Mouse (Mus musculus) CH12.LX (cell line): ENCODE measurements around the gene Rhbg. TPM values are rescaled to one million over a fixed set of nuclear protein-coding genes. Genes with fewer than 3 reads are reported as not detected.

Experiments
- DNase-seq: peaks from one replicate; pipeline ENCODE4 v3.0.0-alpha.2; 2013; ENCODE audit errors: extremely low read depth
- H3K27ac ChIP-seq: 2 replicates; pipeline ENCODE4 v1.5.1; 2012; ENCODE audit warnings: low read depth, mild to moderate bottlenecking, control low read depth, moderate library complexity; ENCODE audit not compliant: insufficient read depth
- H3K27me3 ChIP-seq: replicated peaks from 2 replicates; pipeline ENCODE3; 2012; ENCODE audit warnings: inconsistent platforms
- H3K36me3 ChIP-seq, 2 experiments: replicated peaks in 1 of 2; 2 replicates each; pipeline versions ENCODE3 to v1.6.1; 2012; ENCODE audit warnings: inconsistent platforms in 1 of 2, low read length in 1 of 2, mild to moderate bottlenecking in 1 of 2, mixed read lengths in 1 of 2, moderate library complexity in 1 of 2; ENCODE audit not compliant: control insufficient read depth in 1 of 2, insufficient read depth in 1 of 2
- H3K4me1 ChIP-seq, 2 experiments: 2 replicates each; pipeline ENCODE4 v1.6.1; 2012; ENCODE audit warnings: inconsistent platforms in 1 of 2, moderate library complexity in 1 of 2; ENCODE audit not compliant: insufficient read depth in 2 of 2, control insufficient read depth in 1 of 2
- H3K4me2 ChIP-seq: 2 replicates; pipeline ENCODE4 v1.6.1; 2012; ENCODE audit warnings: low read depth, mild to moderate bottlenecking, control low read depth; ENCODE audit not compliant: poor library complexity, insufficient read depth, severe bottlenecking
- H3K4me3 ChIP-seq, 3 experiments: fragments of 150-350 bp in 1 of 3; sonication (generic) in 1 of 3; replicated peaks in 1 of 3; 2 replicates each; pipeline versions ENCODE3 to v1.5.1; 2011 to 2012; ENCODE audit warnings: low read depth in 2 of 3, low read length in 2 of 3, mild to moderate bottlenecking in 2 of 3, moderate library complexity in 2 of 3, control low read depth in 1 of 3, improper control_type of control experiment in 1 of 3, inconsistent platforms in 1 of 3, mixed read lengths in 1 of 3; ENCODE audit not compliant: poor library complexity in 1 of 3
- H3K79me2 ChIP-seq: replicated peaks from 2 replicates; pipeline ENCODE4 v1.6.1; 2012; ENCODE audit warnings: mild to moderate bottlenecking, moderate library complexity; ENCODE audit not compliant: control insufficient read depth, poor library complexity, insufficient read depth, severe bottlenecking; ENCODE audit errors: extremely low read depth
- H3K9ac ChIP-seq: 2 replicates; pipeline ENCODE4 v1.6.1; 2012; ENCODE audit warnings: low read depth, mild to moderate bottlenecking, control low read depth, moderate library complexity; ENCODE audit not compliant: insufficient read depth
- H3K9me3 ChIP-seq: replicated peaks from 2 replicates; pipeline ENCODE3; 2012; ENCODE audit warnings: low read length, inconsistent platforms, mixed read lengths
- BHLHE40 ChIP-seq: IDR thresholded peaks from 2 replicates; pipeline ENCODE4 v1.6.1; 2011; ENCODE audit warnings: mild to moderate bottlenecking, low read depth, low read length, improper control_type of control experiment
- CHD1 ChIP-seq: IDR thresholded peaks from 2 replicates; pipeline ENCODE4 v1.6.1; 2012; ENCODE audit warnings: low read depth, low read length, improper control_type of control experiment, inconsistent platforms
- CHD2 ChIP-seq: IDR thresholded peaks from 2 replicates; pipeline ENCODE4 v1.6.1; 2011; ENCODE audit warnings: low read length, improper control_type of control experiment
- EP300 ChIP-seq: IDR thresholded peaks from 2 replicates; pipeline ENCODE4 v1.6.1; 2011; ENCODE audit warnings: low read length, improper control_type of control experiment
- ETS1 ChIP-seq: conservative IDR thresholded peaks from 2 replicates; pipeline ENCODE4 v1.6.1; 2012; ENCODE audit warnings: low read depth, mild to moderate bottlenecking, inconsistent platforms, low read length, improper control_type of control experiment, moderate library complexity
- HCFC1 ChIP-seq: IDR thresholded peaks from 2 replicates; pipeline ENCODE4 v1.6.1; 2012; ENCODE audit warnings: low read depth, mild to moderate bottlenecking, inconsistent platforms, low read length, improper control_type of control experiment
- IRF4 ChIP-seq: IDR thresholded peaks from 2 replicates; pipeline ENCODE4 v1.6.1; 2014; ENCODE audit warnings: low read depth, mild to moderate bottlenecking, inconsistent platforms, low read length, improper control_type of control experiment
- KAT2A ChIP-seq: IDR thresholded peaks from 2 replicates; pipeline ENCODE4 v1.6.1; 2012; ENCODE audit warnings: low read length, improper control_type of control experiment, inconsistent platforms; ENCODE audit not compliant: insufficient replicate concordance
- MAFK ChIP-seq: IDR thresholded peaks from 2 replicates; pipeline ENCODE4 v1.6.1; 2011; ENCODE audit warnings: low read length, improper control_type of control experiment; ENCODE audit not compliant: insufficient replicate concordance
- MAX ChIP-seq: IDR thresholded peaks from 2 replicates; pipeline ENCODE4 v1.6.1; 2011; ENCODE audit warnings: low read length, improper control_type of control experiment
- NELFE ChIP-seq: IDR thresholded peaks from 2 replicates; pipeline ENCODE4 v1.6.1; 2011; ENCODE audit warnings: low read depth, low read length, improper control_type of control experiment
- PAX5 ChIP-seq: IDR thresholded peaks from 2 replicates; pipeline ENCODE4 v1.6.1; 2012; ENCODE audit warnings: low read length, inconsistent platforms, mixed read lengths
- POLR2A ChIP-seq: IDR thresholded peaks from 2 replicates; pipeline ENCODE4 v1.6.1; 2011; ENCODE audit warnings: low read depth, mild to moderate bottlenecking, improper control_type of control experiment, low read length
- POLR2AphosphoS2 ChIP-seq: IDR thresholded peaks from 2 replicates; pipeline ENCODE4 v1.6.1; 2011; ENCODE audit warnings: low read depth, low read length, improper control_type of control experiment
- RAD21 ChIP-seq: IDR thresholded peaks from 2 replicates; pipeline ENCODE4 v1.6.1; 2011; ENCODE audit warnings: low read depth, mild to moderate bottlenecking, low read length, improper control_type of control experiment, moderate library complexity
- SIN3A ChIP-seq: IDR thresholded peaks from 2 replicates; pipeline ENCODE4 v1.6.1; 2012; ENCODE audit warnings: low read length, improper control_type of control experiment, inconsistent platforms
- TBP ChIP-seq: conservative IDR thresholded peaks from 2 replicates; pipeline ENCODE4 v1.6.1; 2011; ENCODE audit warnings: low read depth, low read length, improper control_type of control experiment
- TCF12 ChIP-seq: IDR thresholded peaks from 2 replicates; pipeline ENCODE4 v1.6.1; 2014; ENCODE audit warnings: low read depth, mild to moderate bottlenecking, inconsistent platforms, low read length, improper control_type of control experiment
- UBTF ChIP-seq: IDR thresholded peaks from 2 replicates; pipeline ENCODE4 v1.6.1; 2012; ENCODE audit warnings: low read depth, mild to moderate bottlenecking, inconsistent platforms, low read length, improper control_type of control experiment, moderate library complexity
- USF1 ChIP-seq: IDR thresholded peaks from 2 replicates; pipeline ENCODE4 v1.6.1; 2014; ENCODE audit warnings: low read depth, mild to moderate bottlenecking, inconsistent platforms, low read length, improper control_type of control experiment
- USF2 ChIP-seq: conservative IDR thresholded peaks from 2 replicates; pipeline ENCODE4 v1.6.1; 2011; ENCODE audit warnings: low read depth, low read length, improper control_type of control experiment
- ZKSCAN1 ChIP-seq: IDR thresholded peaks from 2 replicates; pipeline ENCODE4 v1.6.1; 2012; ENCODE audit warnings: low read depth, inconsistent platforms, low read length, improper control_type of control experiment, borderline replicate concordance
- ZMIZ1 ChIP-seq: IDR thresholded peaks from 2 replicates; pipeline ENCODE4 v1.6.1; 2012; ENCODE audit warnings: low read depth, mild to moderate bottlenecking, inconsistent platforms, low read length, improper control_type of control experiment
- ZNF384 ChIP-seq: IDR thresholded peaks from 2 replicates; pipeline ENCODE4 v1.6.1; 2012; ENCODE audit warnings: low read depth, low read length, improper control_type of control experiment, inconsistent platforms
- dilution Hi-C: fragments of 300-500 bp; cut with MboI; formaldehyde crosslinking; loops from 2 replicates; pipeline ENCODE4 v1.14.3; 2020; ENCODE audit warnings: low sequenced_read_pairs; ENCODE audit not compliant: extremely low pct_unique_long_range_greater_than_20kb, extremely low pct_ligation_motif_present
- in situ Hi-C: fragments of 300-500 bp; cut with MboI; formaldehyde crosslinking; loops from 3 replicates; pipeline ENCODE4 v1.14.3; 2019; ENCODE audit warnings: low sequenced_read_pairs, low pct_ligation_motif_present, low pct_unique_long_range_greater_than_20kb, mixed read lengths
- polyA plus RNA-seq: library from polyadenylated mRNA; unstranded; fragments of >175 nt; gene quantifications from 2 replicates; pipeline ENCODE4 v1.2.1, GENCODE M21; 2012; ENCODE audit warnings: low read depth; ENCODE audit not compliant: insufficient read length
- total RNA-seq, 2 experiments: library from RNA; depleted of rRNA; stranded (reverse); fragments of 300-350 nt in 1 of 2; fragments of >200 nt in 1 of 2; gene quantifications; 2 replicates each; pipeline ENCODE4 v1.2.3; 2012 to 2014

Rhbg gene
- total and polyA plus RNA-seq, 3 experiments: 0.08 TPM; not detected in 2

- DNase-seq: no peak
- Histone ChIP-seq H3K27ac (no peak overlapping the region), H3K4me3 (no peak overlapping the region), H3K36me3 (no peaks in the 10 kb centered on the region), H3K4me2 (peak overlapping the region; percentile 56; the same call in 1 of the 2 replicates), H3K9me3 (peaks cover 9% of the 10 kb centered on the region), H3K9ac (no peak overlapping the region), H3K79me2 (no peaks in the 10 kb centered on the region), H3K27me3 (peaks cover 92% of the 10 kb centered on the region), H3K4me1 (no peaks in the 10 kb centered on the region; a peak in 1 of 4 replicates)
- no peak for TF ChIP-seq ZKSCAN1
- no peak for TF ChIP-seq BHLHE40
- TF ChIP-seq USF2: no peak
- TF ChIP-seq POLR2A: no peak
- no peak for TF ChIP-seq CHD1
- no peak for TF ChIP-seq SIN3A
- dilution Hi-C loops (no loop called here), in situ Hi-C loops (no loop called here)
These were observed 38.9 kb downstream of the Rhbg start for GRCm38 (mm10) chr3:88215553-88216004.

GRCm38 (mm10) chr3:88214971-88215552 is 39.4 kb downstream of the Rhbg start:
- peaks cover 93% of the 10 kb centered on the region for H3K27me3 ChIP-seq
- in situ Hi-C loops (no loop called here), dilution Hi-C loops (no loop called here)
- no peaks in the 10 kb centered on the region; a peak in 1 of 4 replicates for H3K4me1 ChIP-seq
- H3K27ac ChIP-seq: no peak overlapping the region
- H3K36me3 ChIP-seq: no peaks in the 10 kb centered on the region
- H3K9me3 ChIP-seq: peaks cover 9% of the 10 kb centered on the region
- H3K4me3 ChIP-seq: no peak overlapping the region
- DNase-seq: no peak
- H3K79me2 ChIP-seq: no peaks in the 10 kb centered on the region
- TF ChIP-seq ZMIZ1 (no peak), TBP (no peak), TCF12 (no peak), POLR2AphosphoS2 (no peak), MAX (no peak), ETS1 (no peak), IRF4 (no peak), POLR2A (no peak), MAFK (no peak), EP300 (no peak), ZNF384 (no peak), CHD2 (no peak), NELFE (no peak), SIN3A (no peak), RAD21 (no peak), HCFC1 (no peak), KAT2A (no peak), USF1 (no peak), UBTF (no peak), PAX5 (no peak)
- no peak overlapping the region for H3K9ac ChIP-seq
- no peak overlapping the region for H3K4me2 ChIP-seq
